Mouse (Mus musculus): ENCODE results near the gene Retreg1.

Gene Retreg1

DNA sequence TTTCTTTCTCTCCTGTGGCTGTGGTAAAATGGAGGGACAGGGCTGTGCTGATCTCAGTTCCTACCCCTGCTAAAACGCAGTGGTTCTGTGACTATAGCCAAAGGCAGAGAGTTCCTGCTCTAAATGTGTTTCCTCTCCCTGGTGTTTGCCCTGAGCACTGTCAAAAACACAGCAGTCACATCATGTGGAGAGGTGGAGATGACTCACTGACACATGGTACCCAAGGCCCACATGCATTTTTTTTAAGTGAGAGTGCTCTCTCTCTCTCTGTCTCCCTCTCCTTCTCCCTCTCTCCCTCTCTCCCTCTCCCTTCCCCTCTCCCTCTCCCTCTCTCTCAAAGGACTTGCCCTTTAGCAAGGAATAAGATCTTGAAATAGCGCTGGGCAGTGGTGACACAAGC is 73.3 kb downstream of the Retreg1 start:
- no peak for DNase-seq (ENCODE audit: low read depth, low spot score)

DNA sequence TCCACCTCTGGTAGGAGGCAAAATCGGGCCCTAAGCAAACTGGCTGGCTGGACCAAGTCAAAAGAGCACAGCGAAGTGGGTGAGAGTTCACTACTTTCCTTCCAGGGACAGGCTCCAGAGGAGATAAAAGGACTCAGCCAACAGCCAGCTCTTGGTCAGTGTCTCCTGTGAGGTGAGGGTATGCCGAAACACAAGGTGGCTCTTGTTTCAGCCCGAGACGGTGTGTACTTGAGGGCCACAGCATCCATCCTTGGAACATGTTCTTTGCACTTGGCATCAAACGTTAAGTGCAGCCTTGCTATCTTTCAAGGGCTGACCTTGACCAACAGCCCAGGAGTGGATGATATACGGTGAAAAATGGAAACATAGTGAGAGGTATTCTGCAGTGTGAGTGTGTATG is 75.7 kb downstream of the Retreg1 start:
- DNase-seq (ENCODE audit: low read depth, low spot score) = no peak

DNA sequence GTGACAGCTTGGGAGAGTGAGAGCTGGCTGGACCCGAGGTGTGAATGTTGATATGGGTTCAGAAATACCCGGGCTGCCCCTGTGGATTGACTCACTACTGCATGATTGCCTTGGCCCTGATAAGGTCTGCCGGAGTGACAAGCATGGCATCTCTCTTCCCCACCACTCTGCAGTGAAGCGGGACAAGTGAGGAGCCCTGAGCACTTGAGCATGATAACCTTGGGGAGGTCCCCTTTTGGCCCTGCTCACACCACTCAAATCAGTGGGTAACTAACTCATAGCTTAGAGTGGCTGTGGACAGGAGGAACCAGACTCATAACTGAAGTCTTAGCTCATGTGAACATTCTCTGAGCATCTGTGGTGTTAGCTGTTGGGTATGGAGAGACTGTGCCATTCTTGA is 77.0 kb downstream of the Retreg1 start:
- DNase-seq (ENCODE audit: low read depth, low spot score) = no peak

DNA sequence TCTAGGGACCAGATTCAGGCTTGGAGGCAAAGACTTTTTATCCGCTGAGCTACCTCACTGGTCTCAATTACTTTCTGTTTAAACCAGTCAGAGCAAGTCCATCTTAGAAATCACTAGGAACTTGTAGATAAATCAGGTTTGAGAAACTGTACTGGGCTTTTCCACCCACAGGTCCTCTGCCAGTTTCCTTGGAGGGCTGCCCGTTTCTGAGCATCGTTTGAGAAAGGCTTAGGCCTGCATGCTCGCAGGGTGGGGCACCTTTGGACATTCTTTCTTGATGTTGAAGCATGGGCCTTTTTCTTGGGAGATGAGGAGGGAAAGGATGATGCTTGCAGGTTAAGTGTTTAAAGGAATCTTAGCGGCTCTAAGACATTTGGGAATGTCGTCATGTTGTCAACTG is 77.9 kb downstream of the Retreg1 start:
- no peak for DNase-seq (ENCODE audit: low read depth, low spot score)

DNA sequence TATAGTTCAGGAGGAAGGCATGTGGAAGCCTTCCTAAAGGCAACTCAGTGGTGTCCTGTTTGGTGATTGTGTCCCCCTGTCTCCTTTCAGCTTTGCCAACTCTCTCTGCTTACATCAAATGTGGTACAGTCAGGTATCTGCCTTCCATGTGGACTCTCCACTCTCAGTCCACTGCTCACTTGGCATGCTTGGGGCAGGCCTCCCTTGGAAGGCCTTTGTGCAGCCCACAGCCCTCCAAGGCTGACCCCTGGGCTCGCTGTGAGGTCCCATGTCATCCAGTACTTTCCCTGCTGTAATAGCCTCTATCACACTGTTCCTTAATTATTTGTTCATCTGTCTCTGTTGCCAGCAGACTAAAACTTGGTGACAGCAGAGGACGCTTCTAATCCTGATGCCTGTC is 79.0 kb downstream of the Retreg1 start:
- DNase-seq (ENCODE audit: low read depth, low spot score) = no peak

DNA sequence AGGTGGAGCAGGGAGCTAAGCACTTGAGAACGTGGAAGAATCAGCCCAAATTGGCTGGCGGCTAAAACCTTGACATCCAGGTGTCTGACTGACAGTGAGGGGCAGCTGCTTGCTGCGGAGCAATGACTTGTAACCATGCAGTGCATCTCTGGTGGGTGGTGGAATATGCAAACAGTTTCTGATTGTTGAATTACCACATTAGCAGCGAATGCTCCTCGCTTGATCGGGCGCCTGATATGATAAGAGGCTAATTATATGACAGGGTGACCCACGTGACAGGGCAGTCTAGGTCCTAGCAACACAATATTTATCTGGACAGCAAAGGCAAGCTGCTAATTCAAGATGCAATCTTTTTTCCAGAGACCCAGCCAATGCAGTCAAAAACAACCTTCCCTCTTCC is 80.9 kb downstream of the Retreg1 start:
- DNase-seq (ENCODE audit: low read depth, low spot score) = no peak

DNA sequence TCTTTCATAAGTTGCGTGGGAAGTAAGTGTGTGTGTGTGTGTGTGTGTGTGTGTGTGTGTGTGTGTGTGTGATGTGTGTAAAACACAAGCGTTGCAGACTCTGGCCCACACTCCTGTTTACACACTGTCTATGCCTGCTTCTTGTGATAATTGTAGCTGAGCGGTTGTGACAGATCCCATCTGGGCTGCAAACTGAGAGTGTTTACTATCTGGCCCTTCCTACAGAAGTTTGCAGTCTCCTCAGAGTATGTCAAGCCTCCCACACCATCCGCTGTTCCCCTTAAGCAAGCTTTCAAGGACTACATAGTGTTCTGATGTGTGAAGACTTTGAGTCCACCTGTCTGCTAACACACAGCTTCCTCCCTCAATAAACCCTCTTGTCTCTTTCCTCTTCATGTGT is 83.2 kb downstream of the Retreg1 start:
- DNase-seq (ENCODE audit: low read depth, low spot score) = no peak

DNA sequence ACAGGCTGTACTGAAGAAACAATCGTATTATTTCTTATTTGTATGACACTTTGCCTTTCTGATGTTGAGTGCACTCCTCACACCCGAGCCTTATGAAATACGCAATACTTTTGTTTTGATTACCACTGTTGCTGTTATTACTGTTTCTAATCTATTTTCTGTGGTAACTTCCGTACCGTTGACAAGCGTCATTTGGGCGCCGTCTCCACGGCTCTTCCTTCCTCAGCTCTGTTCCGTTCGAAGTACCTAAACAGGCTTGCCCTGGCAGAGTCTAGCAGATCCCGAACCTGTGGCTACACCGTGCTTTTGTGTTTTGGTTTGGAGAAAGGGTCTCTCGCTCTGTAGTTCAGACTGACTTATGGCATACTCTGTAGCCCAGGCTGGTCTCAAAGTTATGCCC is 84.1 kb downstream of the Retreg1 start:
- no peak for DNase-seq (ENCODE audit: low read depth, low spot score)

DNA sequence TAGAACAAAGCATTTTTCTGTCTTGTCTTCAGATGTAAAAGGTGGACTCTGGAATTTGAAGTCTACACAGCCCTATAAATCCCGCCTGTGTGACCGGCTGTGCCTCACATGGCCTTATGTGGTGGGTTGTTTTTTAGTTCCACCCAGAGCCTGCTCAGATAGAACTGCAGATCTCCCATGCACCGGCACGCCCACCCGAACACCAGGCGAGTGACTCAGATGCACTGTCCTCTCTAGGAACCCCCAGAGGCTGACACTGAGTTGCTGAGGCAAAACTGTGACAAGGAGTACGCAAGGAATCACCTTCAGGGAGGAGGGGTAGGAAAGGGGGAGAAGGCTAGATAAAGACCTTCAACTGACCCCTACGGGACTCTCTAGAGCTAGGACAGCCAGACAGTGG is 85.0 kb downstream of the Retreg1 start:
- no peak for DNase-seq (ENCODE audit: low read depth, low spot score)

DNA sequence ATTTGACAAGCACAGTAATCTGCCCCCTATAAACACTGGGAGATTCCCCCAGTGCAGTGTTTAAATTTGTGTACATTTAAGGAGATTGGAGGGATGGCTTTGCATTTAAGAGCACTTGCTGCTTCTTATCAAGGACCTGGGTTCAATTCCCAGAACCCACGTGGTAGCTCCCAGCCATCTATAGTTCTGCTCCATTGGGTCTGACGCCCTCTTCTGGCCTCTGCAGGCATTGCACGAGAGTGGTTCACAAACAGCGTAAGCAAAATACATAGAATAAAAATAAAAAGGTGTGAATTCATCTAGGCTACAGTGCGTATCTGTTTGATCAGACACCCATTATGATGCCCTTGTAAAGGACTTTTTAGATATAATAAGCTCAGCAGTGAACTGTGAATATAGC is 85.9 kb downstream of the Retreg1 start:
- peak; percentile 57 for DNase-seq (ENCODE audit: low read depth, low spot score)

DNA sequence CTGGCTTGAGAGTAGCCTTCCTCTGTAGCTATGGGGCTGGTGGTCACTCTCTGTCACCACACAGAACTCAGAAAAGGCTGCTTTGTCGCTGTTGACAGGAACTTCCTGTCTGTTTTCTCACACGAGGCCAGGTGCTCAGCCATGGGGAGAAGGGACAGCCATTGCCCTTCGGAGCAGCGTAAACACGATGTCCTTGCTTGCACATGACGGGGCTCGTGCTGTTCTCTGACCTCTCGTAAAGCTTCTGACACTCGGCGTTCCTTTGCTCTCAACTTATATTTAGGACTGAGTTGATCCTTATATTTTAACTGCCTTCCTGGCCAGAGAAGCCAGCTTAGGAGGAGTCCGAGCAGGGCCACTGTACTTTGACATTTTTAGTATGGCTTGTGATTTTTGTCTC is 86.5 kb downstream of the Retreg1 start:
- DNase-seq (ENCODE audit: low read depth, low spot score) = no peak

DNA sequence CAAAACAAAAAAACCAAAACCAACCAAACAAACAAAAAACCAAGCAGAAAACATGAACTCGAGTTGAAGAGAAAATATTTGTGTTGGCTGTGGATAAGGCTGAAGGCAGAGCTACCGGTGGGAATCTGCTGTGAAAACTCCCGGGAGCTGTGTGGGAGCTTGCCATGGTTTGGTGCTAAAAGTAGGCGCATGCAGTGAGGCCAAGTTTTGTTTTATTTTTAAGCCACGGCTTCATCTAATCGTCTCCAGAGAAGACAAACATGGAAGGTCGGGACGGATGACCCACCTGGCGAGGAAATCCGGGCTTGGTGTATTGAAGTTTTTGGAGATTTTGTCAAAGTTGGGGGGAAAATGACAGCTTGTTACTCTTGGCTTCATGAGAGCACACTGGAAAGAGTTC is 87.0 kb downstream of the Retreg1 start:
- DNase-seq (ENCODE audit: low read depth, low spot score) = no peak

DNA sequence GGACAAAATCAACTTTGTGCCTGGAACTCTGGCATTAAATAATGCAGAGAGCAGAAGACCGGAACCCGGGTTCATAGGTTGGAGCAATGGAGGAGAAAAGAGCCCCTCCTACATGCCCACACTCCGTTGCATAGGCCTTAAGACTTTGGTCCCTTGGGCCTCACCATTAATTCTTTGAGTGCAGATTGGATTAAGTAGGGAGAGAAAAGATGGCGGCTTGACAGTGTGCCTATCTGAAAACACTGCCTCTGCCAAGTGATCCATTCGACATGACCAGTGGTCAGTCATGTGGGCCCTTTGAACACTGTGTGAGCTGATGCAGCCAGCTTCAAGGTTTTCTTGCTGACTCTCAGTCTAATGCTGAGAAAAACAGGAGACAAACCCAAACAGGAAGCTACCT is 87.7 kb downstream of the Retreg1 start:
- DNase-seq (ENCODE audit: low read depth, low spot score) = no peak

DNA sequence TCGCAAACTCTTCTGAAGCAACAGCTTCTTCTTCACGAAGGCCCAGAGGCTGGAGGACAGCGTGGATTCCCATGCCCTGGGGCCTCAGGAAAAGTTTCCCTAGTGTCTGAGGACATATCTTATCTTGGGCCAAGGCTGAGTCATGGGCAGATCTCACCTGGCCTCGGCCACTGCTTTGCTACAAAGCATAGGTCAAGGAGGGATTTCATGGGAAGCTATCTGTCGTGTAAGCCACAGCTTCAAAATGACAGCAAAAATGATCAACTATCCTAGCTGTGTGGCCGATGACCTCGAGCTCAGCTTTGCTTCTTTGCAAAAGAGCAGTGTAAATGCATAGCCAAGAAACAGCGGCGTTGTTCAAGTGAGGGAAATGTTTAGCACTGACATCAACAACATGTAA is 89.5 kb downstream of the Retreg1 start:
- DNase-seq (ENCODE audit: low read depth, low spot score) = no peak

DNA sequence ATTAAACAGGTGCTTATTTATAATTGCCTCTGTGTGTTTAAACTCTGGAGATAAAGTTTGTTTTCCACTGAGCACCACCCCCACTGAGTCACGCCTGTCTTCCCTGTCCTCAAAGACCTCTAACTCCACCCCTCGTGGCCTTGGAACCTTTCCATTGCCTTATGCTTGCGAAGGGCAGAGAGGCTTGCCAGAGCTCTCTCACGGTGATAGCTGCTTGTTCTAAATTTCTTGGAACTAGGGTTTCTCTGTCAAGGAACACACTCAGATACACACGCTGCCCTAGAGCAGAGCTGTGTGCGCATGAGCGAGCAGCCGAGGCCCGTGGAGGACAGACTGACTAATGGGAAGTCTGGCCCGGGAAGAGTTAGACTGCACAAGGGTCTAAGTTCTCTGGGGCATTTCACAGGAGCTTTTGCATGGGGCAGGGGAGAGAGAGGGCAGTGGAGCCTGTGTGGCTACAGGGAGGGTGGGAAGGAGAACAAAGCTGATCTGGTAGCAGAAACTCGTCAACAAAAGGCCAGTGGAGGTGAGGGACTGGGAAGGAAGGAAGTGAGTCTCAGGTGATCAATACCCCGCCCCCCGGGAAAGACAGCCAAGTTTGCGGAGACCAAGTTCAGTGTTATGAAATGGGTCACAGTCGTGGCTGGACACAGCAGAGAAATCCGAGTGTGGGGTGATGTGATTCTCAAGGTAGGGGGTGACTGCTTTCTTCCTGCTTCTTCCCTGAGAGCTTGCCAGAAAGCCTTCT is 90.1 kb downstream of the Retreg1 start:
- DNase-seq (ENCODE audit: low read depth, low spot score) = peak; percentile 35

DNA sequence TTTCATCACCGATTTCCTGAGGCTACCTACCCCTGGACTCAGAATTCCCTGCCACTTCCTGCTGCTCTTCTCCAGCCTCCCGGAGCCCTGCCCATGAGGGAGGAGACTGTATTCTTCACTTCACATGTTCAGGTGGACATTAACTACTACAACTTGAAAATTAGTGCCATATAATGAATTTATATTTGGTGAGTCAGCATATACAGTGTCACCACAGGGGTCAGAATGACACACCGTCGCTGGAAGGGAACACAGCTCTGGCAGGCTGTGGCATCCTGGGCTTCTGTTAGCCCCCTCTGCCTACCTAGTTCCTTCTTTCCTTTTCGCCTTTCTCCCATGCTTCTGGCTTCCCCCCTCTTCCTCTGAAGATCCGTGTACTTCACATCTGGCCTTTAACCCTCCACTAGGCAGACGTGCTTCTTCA is 90.7 kb downstream of the Retreg1 start:
- no peak for DNase-seq (ENCODE audit: low read depth, low spot score)

DNA sequence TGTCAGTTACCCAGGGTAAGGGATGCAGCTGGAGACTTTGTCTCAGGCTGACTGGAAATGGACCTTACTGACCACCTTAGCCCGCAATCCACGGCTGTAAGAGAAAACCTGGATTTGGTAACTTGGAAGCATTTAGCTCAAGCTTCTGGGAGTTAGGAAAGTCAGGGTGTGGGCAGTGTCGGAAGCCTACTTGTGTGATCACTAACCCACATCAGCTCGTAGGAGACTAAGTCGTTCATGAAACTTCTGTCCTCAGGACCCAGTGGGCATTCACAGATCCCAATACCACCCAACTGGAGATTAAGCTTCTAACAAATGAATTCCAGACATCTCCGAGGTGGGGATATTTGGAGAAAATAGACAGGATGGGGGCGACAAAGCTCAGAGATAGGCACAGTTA is 91.4 kb downstream of the Retreg1 start:
- DNase-seq (ENCODE audit: low read depth, low spot score) = no peak

DNA sequence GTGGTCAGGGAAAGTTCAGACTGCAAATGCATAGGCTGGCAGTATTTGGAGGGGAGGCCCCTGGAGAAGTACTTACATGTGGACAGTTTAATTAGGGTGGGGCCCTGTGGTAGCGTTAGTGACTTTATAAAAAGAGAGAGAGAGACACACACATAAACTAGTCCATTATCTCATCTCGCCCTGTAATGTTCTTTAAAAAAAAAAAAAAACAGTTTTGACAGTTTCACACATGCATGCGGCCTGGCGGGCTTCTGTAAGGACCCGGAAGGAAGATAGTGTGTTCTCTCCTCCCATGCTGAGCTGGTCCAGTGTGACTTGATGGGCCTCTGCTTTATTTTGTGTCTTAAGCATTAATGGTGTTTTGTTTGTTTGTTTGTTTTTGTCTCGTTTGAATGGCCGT is 95.5 kb downstream of the Retreg1 start:
- no peak for DNase-seq (ENCODE audit: low read depth, low spot score)

DNA sequence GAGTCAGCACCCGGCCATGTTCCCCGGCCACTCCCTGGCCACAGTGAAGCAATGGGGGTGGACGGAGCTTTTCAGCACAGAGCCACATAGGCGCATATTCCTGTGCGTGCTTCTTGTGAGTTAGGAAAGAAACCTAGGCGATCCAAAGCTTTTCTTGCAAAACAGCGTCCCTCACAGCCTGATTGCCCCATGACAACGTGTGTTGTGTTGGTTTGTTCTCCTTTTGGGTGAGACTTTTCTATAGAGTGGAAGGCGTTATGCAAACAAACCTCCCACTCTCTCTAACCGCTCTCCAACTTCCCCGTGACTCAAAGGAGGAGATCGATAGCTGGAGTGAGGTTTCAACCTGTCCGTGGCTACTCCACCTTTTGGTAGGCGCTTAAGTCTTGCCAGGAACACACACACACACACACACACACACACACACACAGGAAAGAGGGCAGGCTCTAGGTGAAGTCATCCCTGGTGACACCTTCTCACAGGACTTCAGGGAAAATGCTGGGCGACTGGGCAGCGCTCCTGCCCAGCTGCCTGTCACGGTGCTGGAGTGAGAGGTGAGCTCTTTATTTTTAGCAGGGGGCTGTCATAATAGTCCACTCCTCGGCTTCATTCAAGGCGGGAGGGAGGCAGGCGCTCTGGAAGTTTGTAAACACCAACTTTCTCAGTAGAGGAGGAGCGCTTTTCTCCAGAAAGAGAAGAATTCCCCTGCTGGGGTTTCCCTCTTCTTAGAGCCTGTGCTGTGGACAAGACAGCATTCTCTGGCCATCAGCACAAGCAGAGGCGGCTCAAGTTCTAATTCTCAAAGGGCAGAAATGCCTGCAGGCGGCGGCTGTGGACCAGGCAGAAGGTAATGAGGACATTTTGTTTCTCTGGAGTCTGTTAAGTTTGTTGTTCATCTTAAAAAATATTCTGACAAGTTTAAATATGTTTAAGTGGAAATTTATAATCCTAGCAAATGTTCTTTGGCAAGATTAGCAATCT is 97.7 kb downstream of the Retreg1 start:
- DNase-seq (ENCODE audit: low read depth, low spot score) = peak; percentile 14

DNA sequence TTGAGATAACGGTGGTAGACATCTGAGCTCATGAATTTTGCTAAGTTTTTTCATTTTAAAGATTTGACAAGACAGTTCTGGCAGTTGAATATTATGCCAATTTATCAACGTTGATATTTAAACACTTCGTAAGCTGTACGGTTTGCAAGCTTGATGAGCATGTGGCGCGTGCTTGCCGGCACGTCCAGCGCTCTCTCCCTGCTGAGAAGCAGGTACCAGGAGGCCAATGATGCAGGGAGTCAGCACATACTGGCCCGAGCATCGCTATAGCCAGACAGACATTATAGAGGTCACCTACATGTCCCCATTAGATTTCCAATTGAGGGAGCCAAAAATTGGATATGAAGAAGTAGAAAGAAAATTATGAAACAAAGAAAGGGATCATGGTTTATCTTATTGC is 98.5 kb downstream of the Retreg1 start:
- no peak for DNase-seq (ENCODE audit: low read depth, low spot score)

DNA sequence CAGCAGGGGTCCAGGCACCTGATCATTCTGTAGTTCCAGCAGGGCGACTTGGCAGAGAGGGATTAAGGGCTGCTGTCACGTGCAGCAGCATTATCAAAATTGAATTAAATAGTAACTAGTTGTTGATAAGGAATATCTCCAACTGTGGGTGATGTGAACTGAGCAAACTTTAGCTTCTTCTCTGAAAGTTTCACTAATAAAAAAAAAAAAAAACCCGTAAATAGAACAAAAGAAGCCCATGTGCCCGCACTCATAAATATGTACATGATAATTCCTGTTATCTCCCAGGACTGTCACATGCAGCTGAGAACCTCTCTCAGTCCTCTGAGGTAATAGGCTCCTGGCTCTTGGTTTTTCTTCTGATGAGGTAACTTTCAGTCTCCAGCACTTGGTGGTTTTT is 99.4 kb downstream of the Retreg1 start:
- DNase-seq (ENCODE audit: low read depth, low spot score) = no peak

DNA sequence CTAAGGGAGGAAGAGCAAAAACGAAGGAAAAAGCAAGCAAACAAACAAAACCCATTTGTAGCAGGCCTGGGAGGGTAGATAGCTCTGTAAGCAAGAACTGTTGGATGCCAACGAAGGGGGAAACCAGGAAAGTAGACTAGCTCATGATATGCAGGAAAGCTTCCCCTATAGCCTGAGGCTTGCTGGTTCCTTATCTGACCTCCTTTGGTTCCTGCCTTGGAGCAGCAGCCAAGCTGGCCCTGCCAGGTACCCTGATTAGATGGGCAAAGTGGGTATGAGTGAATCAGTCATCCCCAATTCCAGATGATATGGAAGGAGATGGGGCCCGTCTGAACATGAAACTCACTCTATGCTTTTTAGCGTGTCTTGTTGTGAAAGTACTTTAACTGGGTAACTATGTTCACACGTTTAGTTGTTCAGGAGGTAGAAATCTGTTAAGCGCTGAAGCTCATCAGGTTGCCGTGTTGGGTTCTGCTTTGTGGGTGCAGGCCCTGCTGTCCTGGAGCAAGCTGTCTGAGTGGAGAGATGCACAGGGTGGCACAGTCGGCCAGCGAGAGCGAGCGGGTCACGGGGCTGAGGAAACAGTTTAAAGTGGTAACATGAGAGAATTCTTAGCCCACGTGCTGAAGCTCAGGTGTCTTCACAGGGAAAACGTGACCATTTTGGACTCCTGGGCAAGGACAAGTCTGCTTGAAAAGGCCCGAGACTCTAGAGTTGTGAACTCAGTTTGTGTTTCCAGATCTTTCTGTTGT is 100.6 kb downstream of the Retreg1 start:
- no peak for DNase-seq (ENCODE audit: low read depth, low spot score)

Data from CD4-positive, CD25-positive, alpha-beta regulatory T cell, adult 2 months (primary cell).